Mouse (Mus musculus) neural tube, embryonic 12.5 days (tissue): ENCODE measurements at regions not wholly inside any gene's neighbourhood (a gene's known extent, or its start where the extent isn't known, plus 50 kb on each side); places are given as distances from the start of the nearest gene placed in this dataset.

Source experiments
- ATAC-seq: fragments of 200-750 bp; cut with Nextera tagmentation; 2 replicates; pipeline ENCODE4 v1.8.0; 2017; ENCODE audit warnings: low read depth, mild to moderate bottlenecking, moderate TSS enrichment, moderate library complexity; ENCODE audit not compliant: low FRiP score
- H3K27ac ChIP-seq: fragments of 300-500 bp; sonication (generic); 2 replicates; pipeline ENCODE4 v1.5.1; 2016
- H3K27me3 ChIP-seq: fragments of 300-500 bp; sonication (generic); replicated peaks from 2 replicates; pipeline ENCODE4 v1.6.1; 2016; ENCODE audit warnings: mild to moderate bottlenecking
- H3K36me3 ChIP-seq: fragments of 300-500 bp; sonication (generic); 2 replicates; pipeline ENCODE4 v1.6.1; 2016; ENCODE audit warnings: mild to moderate bottlenecking
- H3K4me1 ChIP-seq: fragments of 300-500 bp; sonication (generic); 2 replicates; pipeline ENCODE4 v1.6.1; 2016
- H3K4me2 ChIP-seq: fragments of 300-500 bp; sonication (generic); replicated peaks from 2 replicates; pipeline ENCODE4 v1.6.1; 2016; ENCODE audit warnings: mild to moderate bottlenecking
- H3K4me3 ChIP-seq: fragments of 300-500 bp; sonication (generic); 2 replicates; pipeline ENCODE4 v1.5.1; 2016
- H3K9ac ChIP-seq: fragments of 300-500 bp; sonication (generic); 2 replicates; pipeline ENCODE4 v1.6.1; 2016; ENCODE audit warnings: mild to moderate bottlenecking
- H3K9me3 ChIP-seq: fragments of 300-500 bp; sonication (generic); 2 replicates; pipeline ENCODE4 v1.6.1; 2016; ENCODE audit warnings: mild to moderate bottlenecking
- WGBS: fragments of 180-500 bp; shearing (Covaris S2); methylation state at CpG from one replicate; pipeline ENCODE4 v1.1.7; 2016; 5-methylcytosine and 5-hydroxymethylcytosine counted together

GRCm38 (mm10) chr17:68143307-68143706, 130.3 kb upstream of the L3mbtl4 start:
- Histone ChIP-seq H3K4me3 (no peak overlapping the region), H3K4me1 (no peaks in the 10 kb centered on the region), H3K4me2 (no peak overlapping the region), H3K27ac (no peak overlapping the region), H3K9ac (no peak overlapping the region), H3K27me3 (no peaks in the 10 kb centered on the region), H3K9me3 (no peaks in the 10 kb centered on the region), H3K36me3 (no peaks in the 10 kb centered on the region)
- no peak for ATAC-seq
- 91% methylated on average over 7 of the region's 7 CpGs for WGBS

GRCm38 (mm10) chr17:68149237-68149792, 124.3 kb upstream of the L3mbtl4 start:
- WGBS: 91% methylated on average over 10 of the region's 10 CpGs
- no peaks in the 10 kb centered on the region for H3K4me1 ChIP-seq
- no peak for ATAC-seq
- H3K27ac ChIP-seq: no peak overlapping the region
- H3K9me3 ChIP-seq: no peaks in the 10 kb centered on the region
- H3K27me3 ChIP-seq: no peaks in the 10 kb centered on the region
- no peak overlapping the region for H3K4me3 ChIP-seq
- no peaks in the 10 kb centered on the region for H3K36me3 ChIP-seq
- no peak overlapping the region for H3K4me2 ChIP-seq
- H3K9ac ChIP-seq: no peak overlapping the region

GRCm38 (mm10) chr17:68152438-68153120, 121.0 kb upstream of the L3mbtl4 start:
- no peaks in the 10 kb centered on the region for H3K27me3 ChIP-seq
- H3K9ac ChIP-seq: no peak overlapping the region
- no peaks in the 10 kb centered on the region for H3K36me3 ChIP-seq
- H3K4me2 ChIP-seq: no peak overlapping the region
- no peak overlapping the region for H3K4me3 ChIP-seq
- no peak overlapping the region for H3K27ac ChIP-seq
- ATAC-seq: no peak
- 91% methylated on average over 11 of the region's 11 CpGs for WGBS
- H3K4me1 ChIP-seq: no peaks in the 10 kb centered on the region
- no peaks in the 10 kb centered on the region for H3K9me3 ChIP-seq

- Histone ChIP-seq H3K9me3 (no peaks in the 10 kb centered on the region), H3K4me2 (no peak overlapping the region), H3K27ac (no peak overlapping the region), H3K27me3 (no peaks in the 10 kb centered on the region), H3K4me3 (no peak overlapping the region), H3K9ac (no peak overlapping the region), H3K36me3 (no peaks in the 10 kb centered on the region), H3K4me1 (no peaks in the 10 kb centered on the region; the same call in 1 of the 2 replicates)
- ATAC-seq: no peak
- 79% methylated on average over 4 of the region's 4 CpGs for WGBS
Measured at GRCm38 (mm10) chr17:68154879-68155278, 118.7 kb upstream of the L3mbtl4 start.

- Histone ChIP-seq H3K36me3 (no peaks in the 10 kb centered on the region), H3K4me1 (no peaks in the 10 kb centered on the region; the same call in 1 of the 2 replicates), H3K9me3 (no peaks in the 10 kb centered on the region), H3K4me2 (no peak overlapping the region), H3K9ac (no peak overlapping the region), H3K27me3 (no peaks in the 10 kb centered on the region), H3K4me3 (no peak overlapping the region), H3K27ac (no peak overlapping the region)
- WGBS: 39% methylated on average over 13 of the region's 13 CpGs
- no peak for ATAC-seq
Measured at GRCm38 (mm10) chr17:68158172-68158651, 115.4 kb upstream of the L3mbtl4 start.

- Histone ChIP-seq H3K4me1 (no peaks in the 10 kb centered on the region; the same call in 1 of the 2 replicates), H3K9me3 (no peaks in the 10 kb centered on the region), H3K27ac (no peak overlapping the region), H3K36me3 (no peaks in the 10 kb centered on the region), H3K27me3 (no peaks in the 10 kb centered on the region), H3K4me2 (no peak overlapping the region), H3K4me3 (no peak overlapping the region), H3K9ac (no peak overlapping the region)
- no peak for ATAC-seq
- WGBS: 94% methylated on average over 2 of the region's 2 CpGs
Measured at GRCm38 (mm10) chr17:68161107-68161506, 112.5 kb upstream of the L3mbtl4 start.

GRCm38 (mm10) chr17:68163545-68163944, 110.1 kb upstream of the L3mbtl4 start:
- no peak for ATAC-seq
- H3K36me3 ChIP-seq: no peaks in the 10 kb centered on the region
- no peaks in the 10 kb centered on the region for H3K27me3 ChIP-seq
- H3K9ac ChIP-seq: no peak overlapping the region
- 56% methylated on average over 4 of the region's 4 CpGs for WGBS
- H3K9me3 ChIP-seq: no peaks in the 10 kb centered on the region
- no peak overlapping the region for H3K4me3 ChIP-seq
- no peak overlapping the region for H3K27ac ChIP-seq
- no peak overlapping the region for H3K4me2 ChIP-seq
- H3K4me1 ChIP-seq: no peaks in the 10 kb centered on the region

GRCm38 (mm10) chr17:68164666-68165065, 108.9 kb upstream of the L3mbtl4 start:
- Histone ChIP-seq H3K4me1 (no peaks in the 10 kb centered on the region), H3K27me3 (no peaks in the 10 kb centered on the region), H3K4me2 (no peak overlapping the region), H3K4me3 (no peak overlapping the region), H3K9me3 (no peaks in the 10 kb centered on the region), H3K36me3 (no peaks in the 10 kb centered on the region), H3K27ac (no peak overlapping the region), H3K9ac (no peak overlapping the region)
- WGBS: 71% methylated on average over 2 of the region's 2 CpGs
- ATAC-seq: no peak

GRCm38 (mm10) chr17:68165171-68165825, 108.3 kb upstream of the L3mbtl4 start:
- WGBS: 75% methylated on average over 15 of the region's 15 CpGs
- H3K4me1 ChIP-seq: no peaks in the 10 kb centered on the region
- H3K4me2 ChIP-seq: no peak overlapping the region
- no peak for ATAC-seq
- H3K27ac ChIP-seq: no peak overlapping the region
- H3K9ac ChIP-seq: no peak overlapping the region
- H3K27me3 ChIP-seq: no peaks in the 10 kb centered on the region
- H3K36me3 ChIP-seq: no peaks in the 10 kb centered on the region
- no peak overlapping the region for H3K4me3 ChIP-seq
- no peaks in the 10 kb centered on the region for H3K9me3 ChIP-seq

GRCm38 (mm10) chr17:68166397-68166796, 107.2 kb upstream of the L3mbtl4 start:
- no peak overlapping the region for H3K4me2 ChIP-seq
- H3K9me3 ChIP-seq: no peaks in the 10 kb centered on the region
- H3K4me3 ChIP-seq: no peak overlapping the region
- no peak overlapping the region for H3K27ac ChIP-seq
- H3K4me1 ChIP-seq: no peaks in the 10 kb centered on the region
- H3K27me3 ChIP-seq: no peaks in the 10 kb centered on the region
- WGBS: 80% methylated on average over 4 of the region's 4 CpGs
- no peak overlapping the region for H3K9ac ChIP-seq
- ATAC-seq: no peak
- no peaks in the 10 kb centered on the region for H3K36me3 ChIP-seq

GRCm38 (mm10) chr17:68172838-68173237, 100.8 kb upstream of the L3mbtl4 start:
- no peak overlapping the region for H3K4me3 ChIP-seq
- H3K9me3 ChIP-seq: no peaks in the 10 kb centered on the region
- no peaks in the 10 kb centered on the region for H3K36me3 ChIP-seq
- 87% methylated on average over 7 of the region's 7 CpGs for WGBS
- no peak overlapping the region for H3K4me2 ChIP-seq
- no peak overlapping the region for H3K9ac ChIP-seq
- no peak for ATAC-seq
- no peaks in the 10 kb centered on the region for H3K4me1 ChIP-seq
- no peak overlapping the region for H3K27ac ChIP-seq
- no peaks in the 10 kb centered on the region for H3K27me3 ChIP-seq

- H3K27me3 ChIP-seq: no peaks in the 10 kb centered on the region
- H3K4me3 ChIP-seq: no peak overlapping the region
- H3K4me1 ChIP-seq: no peaks in the 10 kb centered on the region
- no peak for ATAC-seq
- no peak overlapping the region for H3K4me2 ChIP-seq
- H3K9ac ChIP-seq: no peak overlapping the region
- no peaks in the 10 kb centered on the region for H3K9me3 ChIP-seq
- H3K27ac ChIP-seq: no peak overlapping the region
- 60% methylated on average over 9 of the region's 9 CpGs for WGBS
- no peaks in the 10 kb centered on the region for H3K36me3 ChIP-seq
Measured at GRCm38 (mm10) chr17:68176611-68177165, 96.9 kb upstream of the L3mbtl4 start.
